Mouse (Mus musculus) kidney, postnatal 4 days (tissue): ENCODE results near the gene Dnajb1.
"Not testable (repeated sequence)": the region's sequence is repeated elsewhere in the genome, so short reads cannot be mapped to it uniquely, and the experiment has no call there.

ENCODE experiments used
- DNase-seq, 2 experiments: peaks; one replicate each; pipeline ENCODE4 v3.0.0; 2021; ENCODE audit warnings: mixed read lengths in 2 of 2

Gene Dnajb1

GRCm38 (mm10) chr8:83607661-83608397 lies at the start of gene Dnajb1, which contains the start of gene Tecr:
Gene Dnajb1 (plus strand): TSS chr8:83608193.
Gene Tecr (minus strand): TSS chr8:83607971.
- peak; percentile 99 to 100 for DNase-seq

GRCm38 (mm10) chr8:83562669-83563068 lies 45.3 kb upstream of the Dnajb1 start:
- no peak for DNase-seq

- DNase-seq = no peak
These were observed 44.7 kb upstream of the Dnajb1 start for GRCm38 (mm10) chr8:83563246-83563645.

- DNase-seq = peak; percentile 54 to 62
These were observed 42.1 kb upstream of the Dnajb1 start for GRCm38 (mm10) chr8:83565731-83566375.

GRCm38 (mm10) chr8:83566469-83567395 lies 41.3 kb upstream of the Dnajb1 start, which contains the start of gene Ndufb7:
Gene Ndufb7 (plus strand): TSS chr8:83566671.
- peak; percentile 98 to 99 for DNase-seq

- no peak for DNase-seq
These were observed 40.3 kb upstream of the Dnajb1 start for GRCm38 (mm10) chr8:83567668-83568067.

GRCm38 (mm10) chr8:83568128-83568527 lies 39.9 kb upstream of the Dnajb1 start:
- DNase-seq = peak in 1 of 2 experiments; percentile 4

GRCm38 (mm10) chr8:83568755-83569154 lies 39.2 kb upstream of the Dnajb1 start:
- peak in 1 of 2 experiments; percentile 3 for DNase-seq

GRCm38 (mm10) chr8:83569165-83569564 lies 38.8 kb upstream of the Dnajb1 start:
- DNase-seq = peak in 1 of 2 experiments; percentile 1

- DNase-seq = peak in 1 of 2 experiments; percentile 2
These were observed 37.6 kb upstream of the Dnajb1 start for GRCm38 (mm10) chr8:83570272-83571000.

GRCm38 (mm10) chr8:83571001-83571340 lies 37.0 kb upstream of the Dnajb1 start:
- not testable (repeated sequence) for DNase-seq

- DNase-seq = no peak
These were observed 36.2 kb upstream of the Dnajb1 start for GRCm38 (mm10) chr8:83571791-83572190.

- DNase-seq = peak in 1 of 2 experiments; percentile 19
These were observed 35.7 kb upstream of the Dnajb1 start for GRCm38 (mm10) chr8:83572246-83572812.

- peak; percentile 49 to 62 for DNase-seq
These were observed 34.7 kb upstream of the Dnajb1 start for GRCm38 (mm10) chr8:83573140-83573875.

- no peak for DNase-seq
These were observed 33.2 kb upstream of the Dnajb1 start for GRCm38 (mm10) chr8:83574631-83575315.

GRCm38 (mm10) chr8:83575561-83576515 lies 32.2 kb upstream of the Dnajb1 start:
- DNase-seq = no peak

- no peak for DNase-seq
These were observed 31.5 kb upstream of the Dnajb1 start for GRCm38 (mm10) chr8:83576516-83576895.

- DNase-seq = no peak
These were observed 31.1 kb upstream of the Dnajb1 start for GRCm38 (mm10) chr8:83576921-83577320.

- DNase-seq = no peak
These were observed 30.6 kb upstream of the Dnajb1 start for GRCm38 (mm10) chr8:83577384-83577791.
